Mouse (Mus musculus) left cerebral cortex, adult 2 months (tissue): ENCODE data around the gene Olfr91. TPM values are rescaled to one million over a fixed set of nuclear protein-coding genes. Genes with fewer than 3 reads are reported as not detected.

Source experiments
- DNase-seq, 2 experiments: peaks; one replicate each; pipeline ENCODE4 v3.0.0; 2021 to 2022; ENCODE audit warnings: low spot score in 2 of 2, mixed read lengths in 1 of 2; ENCODE audit errors: extremely low spot score in 1 of 2
- H3K27ac ChIP-seq: fragments of 200-600 bp; 2 replicates; pipeline ENCODE4 v1.8.1; 2022
- H3K4me3 ChIP-seq: fragments of 200-600 bp; 2 replicates; pipeline ENCODE4 v1.8.1; 2022
- CTCF ChIP-seq: fragments of 200-600 bp; IDR thresholded peaks from 2 replicates; pipeline ENCODE4 v1.8.1; 2022; ENCODE audit warnings: antibody characterized with exemption, mild to moderate bottlenecking, moderate library complexity
- intact Hi-C: fragments of 180-260 bp; cut with DNase I; formaldehyde crosslinking; loops from one replicate; pipeline ENCODE4 v1.15.1; 2025
- total RNA-seq, 2 experiments: library from RNA; stranded (reverse); gene quantifications; 2 replicates each; pipeline ENCODE4 v1.2.3; 2021

Gene Olfr91
- total RNA-seq, 2 experiments from 2014 or later: not detected

GRCm38 (mm10) chr17:37075766-37076165, 22.3 kb downstream of the Olfr91 start:
- Histone ChIP-seq H3K4me3 (no peak overlapping the region), H3K27ac (no peak overlapping the region)
- intact Hi-C loops: no loop called here
- no peak for DNase-seq
- TF ChIP-seq CTCF: no peak

GRCm38 (mm10) chr17:37075181-37075580, 22.9 kb downstream of the Olfr91 start:
- no peak overlapping the region for H3K27ac ChIP-seq
- no peak for DNase-seq
- TF ChIP-seq CTCF: no peak
- H3K4me3 ChIP-seq: no peak overlapping the region
- intact Hi-C loops: no loop called here

GRCm38 (mm10) chr17:37072730-37073276, 25.3 kb downstream of the Olfr91 start:
- TF ChIP-seq CTCF: no peak
- peak; percentile 21 to 46 for DNase-seq
- intact Hi-C loops: no loop called here
- Histone ChIP-seq H3K27ac (peak overlapping the region; percentile 78), H3K4me3 (no peak overlapping the region)

- Histone ChIP-seq H3K4me3 (no peak overlapping the region), H3K27ac (peak overlapping the region; percentile 78)
- TF ChIP-seq CTCF: no peak
- intact Hi-C loops: no loop called here
- peak in 1 of 2 experiments; percentile 17 for DNase-seq
These were observed 25.9 kb downstream of the Olfr91 start for GRCm38 (mm10) chr17:37072080-37072729.

- Histone ChIP-seq H3K4me3 (no peak overlapping the region), H3K27ac (no peak overlapping the region; the same call in 1 of the 2 replicates)
- intact Hi-C loops: loop anchor here (2.0 kb wide), 1 partner anchor 17 kb away; no protein-coding TSS in a partner anchor
- no peak for TF ChIP-seq CTCF
- DNase-seq: peak in 1 of 2 experiments; percentile 10
These were observed 28.0 kb downstream of the Olfr91 start for GRCm38 (mm10) chr17:37070121-37070520.

GRCm38 (mm10) chr17:37067861-37068260, 30.2 kb downstream of the Olfr91 start:
- Histone ChIP-seq H3K4me3 (no peak overlapping the region), H3K27ac (peak overlapping the region; percentile 61)
- no peak for TF ChIP-seq CTCF
- intact Hi-C loops: no loop called here
- peak in 1 of 2 experiments; percentile 11 for DNase-seq

GRCm38 (mm10) chr17:37065993-37066392, 32.1 kb downstream of the Olfr91 start:
- Histone ChIP-seq H3K27ac (no peak overlapping the region), H3K4me3 (no peak overlapping the region)
- intact Hi-C loops: no loop called here
- DNase-seq: no peak
- no peak for TF ChIP-seq CTCF

GRCm38 (mm10) chr17:37063686-37064495, 34.2 kb downstream of the Olfr91 start:
- no peak for DNase-seq
- intact Hi-C loops: no loop called here
- no peak for TF ChIP-seq CTCF
- no peak overlapping the region for H3K4me3 ChIP-seq
- peak overlapping the region; percentile 80; the same call in 1 of the 2 replicates for H3K27ac ChIP-seq

- H3K4me3 ChIP-seq: no peak overlapping the region
- peak overlapping the region; percentile 80 for H3K27ac ChIP-seq
- intact Hi-C loops: no loop called here
- no peak for TF ChIP-seq CTCF
- DNase-seq: no peak
These were observed 35.0 kb downstream of the Olfr91 start for GRCm38 (mm10) chr17:37063063-37063462.

GRCm38 (mm10) chr17:37062101-37062641, 35.9 kb downstream of the Olfr91 start:
- intact Hi-C loops: no loop called here
- Histone ChIP-seq H3K4me3 (no peak overlapping the region), H3K27ac (peak overlapping the region; percentile 80)
- DNase-seq: peak in 1 of 2 experiments; percentile 57
- no peak for TF ChIP-seq CTCF

- intact Hi-C loops: no loop called here
- Histone ChIP-seq H3K4me3 (no peak overlapping the region), H3K27ac (peak overlapping the region; percentile 80)
- DNase-seq: no peak
- no peak for TF ChIP-seq CTCF
These were observed 36.6 kb downstream of the Olfr91 start for GRCm38 (mm10) chr17:37061435-37061834.

GRCm38 (mm10) chr17:37056957-37057356, 41.1 kb downstream of the Olfr91 start:
- TF ChIP-seq CTCF: no peak
- intact Hi-C loops: no loop called here
- no peak overlapping the region for H3K4me3 ChIP-seq
- no peak overlapping the region for H3K27ac ChIP-seq
- no peak for DNase-seq
